Mouse (Mus musculus) cerebellum, adult (tissue): ENCODE results near the gene Tmco1.

Experiments used
- ATAC-seq: cut with Nextera tagmentation; 2 replicates; pipeline ENCODE4 v1.9.2; 2017; ENCODE audit warnings: mild to moderate bottlenecking, moderate library complexity, mixed read lengths; ENCODE audit not compliant: insufficient number of reproducible peaks, low FRiP score, low TSS enrichment

The Tmco1 gene

DNA sequence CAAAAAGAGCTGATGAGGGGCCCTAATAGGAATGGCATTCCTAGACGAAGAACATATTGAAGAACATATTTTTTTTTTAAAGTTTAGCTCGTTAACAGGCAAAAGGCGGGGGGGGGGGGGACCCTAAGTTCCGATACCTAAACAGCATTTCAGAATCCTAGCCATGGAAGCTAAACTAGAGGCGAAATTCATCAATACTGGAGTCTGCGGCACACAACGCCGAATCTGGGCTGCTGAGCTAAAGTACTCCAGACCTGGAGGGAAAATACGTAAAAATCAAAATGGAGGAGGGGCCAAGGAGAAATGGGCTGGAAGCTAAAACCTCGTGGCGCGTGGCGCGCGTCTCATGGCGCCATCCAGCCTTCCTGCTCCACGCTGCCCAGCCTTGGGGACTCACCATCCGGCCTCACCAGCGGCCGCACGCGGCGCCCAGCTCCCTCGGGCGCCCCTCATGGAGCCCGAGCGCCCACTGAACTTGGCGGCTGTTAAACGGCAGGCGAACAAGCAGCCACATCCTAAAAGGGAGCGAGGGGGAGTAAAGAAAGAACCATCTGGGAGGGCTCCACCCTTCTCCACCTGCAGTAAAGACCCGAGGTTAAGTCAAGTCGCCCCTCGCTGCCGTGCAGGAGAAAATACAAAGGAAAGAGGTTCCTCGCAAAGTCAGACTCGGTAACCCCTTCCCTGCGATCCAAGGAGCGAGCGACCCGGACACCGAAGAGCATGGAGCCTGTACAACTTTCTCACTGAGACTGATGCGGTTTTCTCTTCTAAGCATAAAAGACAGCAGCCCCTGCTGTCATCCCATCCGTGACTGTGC is 24.5 kb upstream of the Tmco1 start:
- peak; percentile 8 for ATAC-seq

DNA sequence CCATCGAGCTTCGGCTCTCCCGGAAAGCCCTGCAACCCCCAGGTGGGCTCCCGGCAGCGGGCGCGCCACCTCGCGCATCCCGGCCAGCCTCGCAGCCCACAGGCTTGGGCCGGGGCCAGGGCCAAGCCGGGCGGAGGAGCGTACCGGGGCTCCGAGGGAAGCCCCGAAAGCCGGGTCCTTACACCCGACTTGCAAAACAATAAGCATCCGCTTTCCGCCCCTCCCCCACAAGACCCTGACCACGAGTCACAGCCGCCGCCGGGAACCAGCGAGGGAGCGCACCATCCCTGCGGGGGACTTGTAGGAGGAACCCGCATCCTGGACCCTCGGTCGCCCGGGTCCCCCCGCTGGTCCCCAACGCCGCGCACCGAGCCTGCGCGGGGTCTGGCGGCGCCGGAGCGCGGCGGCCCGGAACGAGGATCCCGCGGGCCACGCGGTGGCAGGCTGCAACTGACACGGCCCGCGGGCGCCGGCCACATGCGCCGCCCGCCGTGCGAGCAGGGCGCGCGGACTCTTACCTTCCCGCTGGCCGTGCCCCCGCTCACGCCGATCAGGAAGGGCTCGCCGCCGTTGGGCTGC is 23.8 kb upstream of the Tmco1 start:
- no peak; the same call in 1 of the 2 replicates for ATAC-seq

DNA sequence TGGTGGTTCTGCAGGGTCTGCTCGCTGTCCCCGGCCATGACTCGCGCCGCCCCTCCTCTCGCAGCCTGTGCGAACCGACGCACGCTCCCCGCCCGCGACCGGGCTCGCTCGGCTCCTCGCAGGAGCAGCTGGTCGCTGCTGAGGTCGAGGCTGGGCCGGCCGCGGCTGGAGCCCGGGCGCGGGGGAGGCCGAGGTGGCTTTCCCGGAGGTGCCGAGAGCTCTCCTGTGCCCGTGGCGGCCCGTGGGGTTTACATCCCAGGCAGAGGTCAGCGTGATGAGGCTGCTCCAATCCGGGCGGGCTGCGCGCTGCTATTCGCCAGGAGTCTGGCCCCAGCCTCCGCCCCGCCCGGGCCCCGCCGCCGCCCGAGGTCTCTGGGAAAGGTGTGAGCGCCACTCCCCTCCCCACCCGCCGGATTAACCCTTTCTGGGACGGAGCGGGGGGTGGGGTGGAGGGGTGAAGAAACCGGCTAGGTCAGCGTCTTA is 23.3 kb upstream of the Tmco1 start:
- peak; percentile 96 for ATAC-seq

DNA sequence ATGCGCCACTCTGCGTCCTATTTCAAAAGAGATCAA is 23.0 kb upstream of the Tmco1 start, which contains the start of gene Uck2:
Gene Uck2, minus strand, starts transcription at position 1 of the 36 bp plus-strand sequence.
- ATAC-seq = no peak

DNA sequence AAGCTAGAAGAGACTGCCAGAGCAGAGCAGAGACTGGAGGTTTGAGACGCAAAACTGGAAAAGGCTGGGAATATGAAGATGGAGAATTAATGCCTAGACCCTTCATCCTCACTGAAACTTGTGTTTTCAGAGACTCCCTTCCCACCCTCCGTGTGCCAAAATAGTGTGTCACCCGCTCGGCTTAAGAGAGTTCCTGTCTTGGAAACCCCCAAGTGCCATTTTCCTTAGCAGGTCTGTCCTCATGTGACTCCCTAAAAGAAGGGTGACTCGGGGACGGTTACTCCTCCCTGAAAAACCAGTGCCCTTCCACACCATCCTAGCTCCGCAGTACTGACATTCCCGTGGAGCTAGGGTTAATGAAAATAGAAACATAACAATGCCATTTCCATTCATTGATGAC is 22.8 kb upstream of the Tmco1 start:
- ATAC-seq = peak; percentile 12; the same call in 1 of the 2 replicates

DNA sequence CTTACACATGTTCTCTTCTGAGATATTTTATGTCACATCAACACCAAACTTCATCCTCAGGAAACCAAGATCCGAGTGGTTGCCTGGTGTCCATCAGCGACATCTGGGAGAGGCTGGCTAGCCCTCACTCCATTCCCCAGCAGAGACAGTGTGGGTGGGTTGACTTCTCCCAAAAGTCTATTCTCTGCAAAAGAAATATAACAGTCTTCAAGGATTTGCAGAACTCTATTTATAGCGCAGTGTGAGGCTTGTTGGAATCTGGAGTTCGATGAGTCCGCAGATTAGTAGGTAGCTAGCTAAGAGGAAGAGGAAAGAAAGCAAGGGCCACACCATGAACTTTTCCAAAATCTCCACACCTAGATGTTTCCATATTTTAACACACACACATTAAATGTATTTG is 21.0 kb upstream of the Tmco1 start:
- no peak for ATAC-seq

DNA sequence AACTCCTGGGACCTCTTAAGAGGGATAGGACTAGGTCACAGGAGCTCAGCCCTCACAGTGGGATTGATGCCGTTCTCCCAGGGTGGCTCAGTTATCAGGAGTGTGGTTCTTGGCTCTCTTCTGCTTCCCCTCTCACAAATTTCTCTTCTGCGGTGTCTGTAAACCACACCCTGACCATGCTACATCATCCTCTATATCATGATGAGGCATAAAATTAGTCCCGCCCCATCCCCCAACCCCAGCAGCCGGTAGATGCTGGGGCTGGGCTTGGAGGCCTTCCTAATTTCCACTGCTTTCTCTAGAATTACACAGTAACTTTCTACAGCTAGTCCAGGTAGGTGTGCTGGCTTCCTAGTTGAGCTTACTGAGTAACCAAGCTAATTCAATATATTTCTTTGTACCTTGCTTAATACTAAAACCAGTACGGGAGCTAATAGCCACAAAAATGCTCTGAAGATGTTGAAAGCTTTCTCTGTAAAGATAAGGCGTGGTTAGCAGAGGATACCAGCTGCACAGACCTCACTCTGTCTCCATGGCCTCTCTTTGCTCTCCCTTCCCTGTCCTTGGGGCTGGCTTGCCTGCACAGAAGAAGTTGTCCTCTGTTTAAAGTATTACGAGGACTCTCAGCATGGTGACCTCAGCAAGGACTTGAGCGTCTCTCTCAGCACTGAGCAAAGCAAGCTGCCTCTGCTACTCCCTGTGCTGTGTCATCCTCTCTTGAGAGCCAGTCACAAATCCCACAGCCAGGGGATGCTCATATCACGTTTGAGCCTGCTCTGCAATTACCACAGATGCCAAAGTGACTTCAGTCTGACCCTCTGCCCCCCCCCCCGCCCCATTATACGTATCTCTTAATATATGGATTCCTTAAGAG is 19.3 kb upstream of the Tmco1 start:
- no peak for ATAC-seq

DNA sequence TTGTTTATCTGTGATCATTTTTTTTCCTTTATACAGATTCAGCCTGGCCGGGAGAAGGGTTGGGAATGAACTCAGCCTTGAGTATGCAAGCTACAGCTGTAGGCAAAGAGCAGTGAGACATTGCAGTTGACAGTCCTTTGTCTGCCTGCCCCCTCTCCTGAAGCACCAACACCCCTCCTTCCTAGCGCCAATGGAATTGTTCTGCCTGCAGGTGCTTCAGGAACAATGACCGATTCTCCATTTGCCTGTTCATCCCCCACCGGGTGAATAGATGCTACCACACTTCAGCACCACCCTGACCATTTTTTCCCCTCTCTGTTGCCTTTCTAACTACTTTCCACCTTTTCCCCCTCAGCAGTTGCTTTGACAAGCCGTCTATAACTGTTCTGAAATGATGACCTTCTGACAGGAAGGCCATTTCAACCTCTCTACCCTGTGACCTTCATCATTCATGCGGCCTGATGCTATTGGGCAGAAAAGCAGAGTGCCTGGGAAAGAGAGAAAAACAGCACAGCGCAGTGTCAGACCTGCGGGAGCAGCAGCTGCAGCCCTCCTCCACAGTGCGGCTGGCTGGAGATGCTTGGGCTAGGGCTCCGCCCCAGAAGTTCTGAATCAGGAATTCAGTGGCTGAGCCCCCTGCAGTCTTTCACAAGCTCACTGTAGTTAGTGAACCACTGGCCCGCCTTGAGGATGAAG is 18.5 kb upstream of the Tmco1 start:
- ATAC-seq = no peak

DNA sequence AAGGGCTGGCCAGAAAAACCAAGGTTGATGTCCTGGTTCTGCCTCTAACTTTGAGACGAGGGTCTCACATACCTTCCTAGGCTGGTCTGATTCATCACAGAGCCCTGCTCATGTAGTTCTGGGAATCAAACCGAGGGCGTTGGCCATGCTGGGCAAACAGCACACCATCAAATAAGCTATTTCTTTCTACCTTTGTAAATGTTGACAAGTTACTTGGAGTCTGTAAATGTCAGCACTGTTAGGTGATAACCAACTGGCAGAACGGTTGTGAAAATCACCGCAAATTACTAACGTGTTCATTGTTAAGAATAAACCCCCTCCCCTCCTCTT is 17.9 kb upstream of the Tmco1 start:
- no peak for ATAC-seq

DNA sequence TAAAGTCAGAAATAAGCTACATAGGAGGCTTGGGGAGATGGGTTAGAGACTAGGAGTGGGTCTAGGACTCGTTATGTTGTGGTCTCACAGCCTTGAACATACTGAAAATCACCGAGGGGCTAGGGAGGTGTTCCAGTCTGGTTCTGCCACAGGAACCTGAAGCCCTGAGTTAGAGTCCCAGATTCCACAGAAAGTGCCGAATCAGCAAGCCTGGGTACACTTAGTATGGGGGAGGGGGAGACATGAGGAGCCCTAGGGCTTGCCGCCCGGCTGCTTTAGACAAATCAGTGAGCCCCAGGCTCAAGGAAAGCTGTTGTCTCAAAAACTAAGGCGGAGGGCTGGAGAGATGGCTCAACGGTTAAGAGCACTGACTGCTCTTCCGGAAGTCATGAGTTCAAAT is 16.6 kb upstream of the Tmco1 start:
- ATAC-seq = no peak

DNA sequence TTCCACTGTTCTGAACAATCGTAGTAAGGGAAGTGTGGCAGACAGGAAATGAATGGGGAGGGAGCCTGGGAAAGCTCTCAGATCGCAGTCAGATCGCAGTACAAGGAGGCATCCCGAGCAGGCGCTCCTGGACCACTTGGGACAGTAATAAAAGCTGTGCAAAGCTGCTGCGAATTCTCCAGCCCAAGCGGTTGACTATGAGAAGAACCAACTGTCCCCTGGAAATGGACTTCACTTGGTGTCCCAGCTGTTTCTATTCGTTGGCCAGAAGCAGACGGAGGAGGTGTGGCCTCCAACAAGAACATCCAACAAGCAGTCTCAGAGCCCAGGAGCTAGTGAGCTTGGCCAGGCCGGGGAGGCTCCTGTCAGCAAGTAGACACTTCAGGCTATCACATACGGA is 15.7 kb upstream of the Tmco1 start:
- no peak for ATAC-seq

DNA sequence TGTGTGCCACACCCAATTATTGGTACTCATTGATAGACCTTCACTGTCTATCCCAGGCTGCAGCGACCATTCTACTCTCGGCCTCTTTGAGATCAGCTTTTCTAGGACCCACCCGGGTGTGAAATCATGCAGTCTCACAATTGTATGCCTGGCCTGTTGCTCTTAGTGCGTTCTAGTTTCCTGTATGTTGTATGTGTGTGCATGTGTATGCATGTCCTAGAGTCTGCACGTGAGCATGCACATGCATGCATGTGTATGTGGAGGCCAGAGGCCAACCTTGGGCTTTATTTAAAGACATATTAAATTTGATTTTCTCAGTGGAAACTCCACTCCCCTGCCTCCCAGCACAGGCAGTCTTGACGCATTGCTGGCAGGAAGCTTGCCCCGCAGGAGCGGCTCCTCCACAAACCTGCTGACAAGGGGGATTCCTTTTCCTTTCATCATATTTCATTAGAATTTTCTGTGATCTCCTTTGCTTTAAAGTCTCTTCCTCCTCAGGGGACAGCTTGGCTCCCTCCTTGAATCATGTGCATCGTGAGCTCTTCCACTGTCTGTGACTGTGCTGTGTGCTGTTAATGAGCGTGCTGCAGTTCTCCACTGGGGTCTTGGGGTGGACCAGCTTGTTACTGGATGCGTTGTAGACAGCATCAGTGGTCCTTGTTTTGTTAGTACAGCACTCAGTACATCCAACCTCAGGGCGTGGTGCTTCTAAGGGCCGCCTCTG is 12.3 kb upstream of the Tmco1 start:
- ATAC-seq = no peak

DNA sequence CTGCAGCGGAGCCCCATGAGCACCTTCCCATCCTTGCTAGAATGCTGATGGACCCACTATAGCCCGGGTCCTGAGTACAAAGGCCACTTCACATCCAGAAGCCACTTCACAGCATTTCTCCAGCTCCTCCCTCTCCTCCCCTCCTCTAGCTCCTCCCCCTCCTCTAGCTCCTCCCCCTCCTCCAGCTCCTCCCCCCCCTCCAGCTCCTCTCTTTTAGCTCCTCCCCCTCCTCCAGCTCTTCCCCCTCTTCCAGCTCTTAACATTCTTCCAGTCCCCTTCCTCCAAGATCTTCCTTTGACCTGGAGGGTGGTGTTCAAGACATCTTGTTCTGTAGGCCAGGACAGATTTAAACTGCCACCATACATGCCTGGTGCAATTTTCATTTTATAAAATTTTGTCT is 8.1 kb upstream of the Tmco1 start:
- no peak for ATAC-seq

DNA sequence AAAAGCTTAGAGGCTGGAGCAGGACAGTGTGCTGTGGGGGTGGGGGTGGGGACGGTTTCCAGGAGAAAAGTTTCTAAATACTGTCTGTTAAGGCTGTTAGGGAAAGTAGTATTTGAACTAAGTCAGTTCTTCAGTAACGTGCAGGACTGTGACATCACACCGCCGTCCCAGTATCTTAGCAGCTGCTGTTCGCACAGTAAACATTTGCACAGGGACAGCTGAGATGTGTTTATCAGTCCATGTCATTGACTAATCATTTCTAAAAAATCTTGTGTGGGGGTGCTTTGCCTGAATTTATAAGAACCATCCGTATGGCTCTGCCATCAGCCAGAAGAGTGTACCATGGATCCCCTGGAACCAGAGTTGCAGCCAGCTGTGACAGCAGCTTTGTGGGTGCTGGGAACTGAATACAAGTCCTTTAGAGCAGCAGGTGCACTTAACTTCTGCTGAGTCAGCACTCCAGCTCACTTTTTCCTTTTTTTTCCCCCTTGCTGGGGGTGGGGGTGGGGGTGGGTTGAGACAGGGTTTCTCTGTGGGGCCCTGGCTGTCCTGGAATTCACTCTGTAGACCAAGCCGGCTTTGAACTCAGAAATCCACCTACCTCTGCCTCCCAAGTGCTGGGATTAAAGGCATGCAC is 2.6 kb upstream of the Tmco1 start:
- ATAC-seq = no peak

DNA sequence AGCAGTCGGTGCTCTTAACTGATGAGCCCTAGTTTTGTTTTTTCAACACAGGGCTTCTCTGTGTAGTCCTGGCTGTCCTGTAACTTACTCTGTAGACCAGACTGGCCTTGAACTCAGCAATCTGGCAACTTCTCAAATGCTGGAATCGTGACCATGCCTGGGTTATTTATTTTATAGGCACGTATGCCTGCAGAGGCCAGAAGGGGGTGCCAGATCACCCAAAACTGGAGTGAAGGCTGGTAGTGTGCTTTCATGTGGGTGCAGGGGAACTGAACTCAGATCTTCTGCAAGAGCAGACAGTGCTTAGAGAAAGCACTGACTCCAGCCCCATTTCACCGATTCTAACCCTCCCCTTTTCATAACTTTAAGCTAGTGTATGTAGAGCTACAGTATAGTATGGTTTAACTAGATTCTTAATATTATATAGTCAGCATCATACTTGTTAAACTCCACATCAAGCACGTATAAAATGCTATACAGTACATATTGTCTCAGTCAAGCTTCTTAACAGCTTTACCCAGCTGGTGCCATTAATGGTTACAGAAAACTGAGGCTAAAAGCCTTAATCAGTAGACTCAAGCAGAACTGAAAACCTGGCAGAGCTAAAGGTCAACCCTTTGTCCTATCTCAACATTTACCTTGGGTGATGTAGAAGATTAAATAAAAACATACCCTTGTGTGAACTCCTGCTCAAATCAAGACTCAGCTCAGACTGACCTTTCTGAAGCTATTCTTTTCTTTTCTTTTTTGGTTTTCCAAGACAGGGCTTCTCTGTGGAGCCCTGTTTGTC is 1.5 kb upstream of the Tmco1 start:
- no peak for ATAC-seq

DNA sequence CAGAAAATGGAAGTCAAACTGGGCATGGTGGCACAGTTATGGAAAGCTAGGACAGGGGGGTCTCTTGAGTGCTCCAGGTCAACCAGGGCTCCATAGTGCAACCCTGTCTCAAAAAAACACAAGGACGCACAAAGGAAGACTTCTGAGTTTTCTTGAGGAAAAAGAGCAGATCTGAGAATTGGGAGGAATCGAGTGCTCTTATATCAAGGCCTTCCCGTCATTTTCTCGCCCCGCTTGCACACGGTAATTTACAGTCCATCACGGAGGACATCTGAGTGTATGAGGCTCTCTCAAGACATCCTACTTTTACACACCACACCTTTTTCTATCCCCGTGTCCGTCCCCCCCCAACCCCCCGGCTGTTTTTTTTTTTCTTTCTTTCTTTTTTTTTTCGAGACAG is 504 bp upstream of the Tmco1 start:
- ATAC-seq = no peak

DNA sequence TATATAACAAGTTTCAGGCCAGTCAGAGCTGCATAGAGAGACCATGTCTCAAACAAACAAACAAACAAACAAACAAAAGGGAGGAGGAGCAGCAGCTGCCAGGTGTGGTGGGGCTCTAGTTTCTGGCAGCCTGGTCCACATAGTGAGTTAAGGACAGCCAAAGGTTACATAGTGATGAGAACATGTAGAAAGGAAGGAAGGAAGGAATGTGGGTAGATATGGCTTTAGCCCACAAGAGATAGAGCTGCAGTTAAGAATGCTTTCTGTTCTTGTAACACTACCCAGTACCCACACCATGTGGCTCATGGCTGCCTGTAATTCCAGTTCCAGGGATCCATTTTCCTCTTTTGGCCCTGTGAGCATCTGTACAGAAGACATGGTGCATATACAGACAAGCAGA is 4.2 kb downstream of the Tmco1 start:
- ATAC-seq = no peak

DNA sequence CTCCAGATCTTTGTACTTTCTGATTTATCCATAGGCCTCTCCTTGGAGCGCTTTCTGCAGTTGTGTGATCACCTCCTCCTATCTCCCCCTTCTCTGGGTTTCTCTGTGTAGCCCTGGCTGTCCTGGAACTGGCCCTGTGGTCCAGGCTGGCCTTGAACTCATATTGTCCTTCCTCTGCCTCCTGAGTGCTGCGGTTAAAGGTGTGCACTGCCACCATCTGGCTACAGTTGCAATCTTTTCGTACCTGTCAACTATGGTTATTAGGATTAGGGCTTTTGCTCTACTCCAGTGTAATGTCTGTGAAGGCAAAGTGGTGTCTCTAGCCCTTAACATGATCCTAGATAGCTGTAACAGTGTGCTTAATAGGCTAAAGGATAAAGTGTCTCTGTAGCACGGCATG is 5.0 kb downstream of the Tmco1 start:
- ATAC-seq = no peak

DNA sequence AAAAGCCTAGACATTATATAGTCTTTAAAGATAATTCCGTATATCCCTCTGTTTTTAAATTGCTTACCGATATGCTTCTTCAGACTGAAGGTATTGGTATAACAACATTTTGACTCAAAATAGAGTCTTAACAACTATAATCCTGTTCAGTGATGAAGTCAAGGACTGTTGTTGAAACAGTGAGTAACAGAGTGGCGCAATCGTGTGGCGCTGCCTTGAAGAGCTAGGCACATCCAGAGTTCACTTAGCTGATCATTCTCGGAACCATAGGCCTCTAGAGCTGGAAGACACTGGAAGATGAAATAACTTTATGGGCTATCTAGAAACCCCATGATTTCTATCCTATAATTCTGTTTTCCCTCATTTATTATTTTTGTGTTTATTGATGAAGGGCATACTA is 13.5 kb downstream of the Tmco1 start:
- ATAC-seq = no peak
